Mouse (Mus musculus): ENCODE data around the gene Muc2.

The Muc2 gene

DNA sequence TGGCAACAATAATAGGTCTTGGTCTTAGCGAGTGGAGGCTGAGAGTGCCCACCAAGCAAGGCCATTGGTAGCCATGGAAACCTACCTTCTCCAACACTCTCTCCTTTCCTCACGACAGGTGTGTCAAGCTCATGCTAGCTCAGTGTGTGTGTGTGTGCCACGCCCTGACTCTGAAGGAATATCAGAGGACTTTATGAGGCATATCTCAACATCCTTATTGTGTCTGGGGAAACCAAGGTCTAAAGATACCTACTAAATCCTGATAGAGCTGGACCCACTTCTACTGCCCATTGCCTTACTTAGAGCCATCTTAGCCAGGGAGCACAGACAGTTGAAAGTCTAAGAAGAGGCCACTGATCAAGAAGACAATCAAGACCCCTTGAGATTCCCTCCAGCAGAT lies 80.4 kb downstream of the Muc2 start:
- DNase-seq (ENCODE audit: low read depth) = no peak

DNA sequence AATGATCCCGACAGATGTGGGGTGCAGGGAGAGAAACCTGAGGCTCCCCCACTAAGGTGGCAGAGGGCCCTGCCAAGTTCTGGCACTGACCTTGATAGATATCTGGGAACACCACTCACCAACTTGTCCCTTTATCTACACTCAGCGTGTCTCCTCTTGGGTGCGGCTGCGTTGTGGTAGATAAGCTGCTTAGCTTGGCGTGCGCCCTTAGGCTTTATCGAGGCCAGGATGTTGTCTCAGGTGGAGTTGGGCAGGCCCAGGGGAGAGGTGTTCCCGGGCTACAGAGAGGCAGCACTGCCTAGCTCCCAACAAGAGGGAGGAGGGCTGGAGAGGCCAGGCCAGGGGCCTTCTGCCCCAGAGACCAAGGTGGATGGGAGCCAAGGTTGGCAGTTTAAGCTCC lies 80.8 kb downstream of the Muc2 start:
- DNase-seq (ENCODE audit: low read depth) = no peak

DNA sequence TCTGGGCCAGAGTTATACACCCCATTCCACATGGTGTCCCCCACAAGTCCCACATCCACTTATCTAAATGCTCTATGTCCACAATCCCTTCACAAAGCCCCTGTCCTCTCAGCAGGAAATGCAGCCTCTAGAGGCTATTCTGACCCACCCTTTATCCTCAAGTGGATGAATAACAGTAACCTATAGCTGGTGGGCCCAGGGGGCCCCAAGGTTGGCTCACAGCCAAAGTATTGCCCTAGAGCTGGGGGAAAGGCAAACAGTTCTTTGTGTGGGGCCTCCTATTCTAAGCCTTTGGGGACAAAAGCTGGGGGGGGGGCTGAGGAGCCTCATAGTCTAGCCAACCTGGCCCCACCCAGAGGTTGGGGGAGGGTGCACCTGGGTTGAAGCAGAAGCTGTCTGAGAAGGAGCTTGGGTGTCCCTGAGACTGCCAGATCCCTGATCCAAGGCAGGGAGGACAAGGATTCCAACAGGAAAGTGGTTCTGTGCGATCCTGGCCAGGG lies 82.0 kb downstream of the Muc2 start:
- DNase-seq (ENCODE audit: low read depth) = no peak

DNA sequence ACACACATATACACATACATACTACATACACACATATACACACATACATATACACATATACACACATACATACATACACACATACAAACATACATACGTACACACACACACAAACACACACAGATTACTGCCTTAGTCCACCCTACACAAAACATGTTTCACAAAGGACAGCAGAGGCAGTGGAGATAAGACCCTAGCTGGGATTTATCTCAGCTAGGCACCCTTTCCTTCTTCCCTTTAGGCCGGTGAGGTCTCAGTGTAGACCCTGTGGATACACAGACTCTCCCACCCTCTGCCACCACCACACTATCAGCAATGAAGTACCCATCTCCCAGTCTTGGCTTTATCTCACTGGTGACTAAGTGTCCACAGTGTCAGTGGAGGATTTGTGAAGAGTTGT lies 84.7 kb downstream of the Muc2 start:
- no peak for DNase-seq (ENCODE audit: low read depth)

DNA sequence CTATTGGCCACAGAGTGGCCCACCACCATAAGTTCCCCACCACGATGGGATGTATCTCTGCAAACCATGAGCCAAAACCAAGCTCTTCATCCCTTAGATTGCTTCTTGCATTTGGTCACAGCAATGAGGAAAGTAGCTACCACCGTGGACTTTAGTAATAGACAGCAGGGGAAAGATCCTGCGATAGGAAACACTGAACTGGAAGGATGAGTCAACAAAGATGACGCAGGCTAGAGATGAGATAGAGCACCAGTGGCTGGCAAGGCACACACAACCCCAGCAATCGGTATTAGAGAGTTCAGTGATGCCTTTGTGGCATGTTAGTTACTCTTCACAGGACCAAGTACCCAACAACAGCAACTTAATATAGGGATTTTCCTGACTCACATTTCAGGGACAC lies 86.1 kb downstream of the Muc2 start:
- DNase-seq (ENCODE audit: low read depth) = no peak

DNA sequence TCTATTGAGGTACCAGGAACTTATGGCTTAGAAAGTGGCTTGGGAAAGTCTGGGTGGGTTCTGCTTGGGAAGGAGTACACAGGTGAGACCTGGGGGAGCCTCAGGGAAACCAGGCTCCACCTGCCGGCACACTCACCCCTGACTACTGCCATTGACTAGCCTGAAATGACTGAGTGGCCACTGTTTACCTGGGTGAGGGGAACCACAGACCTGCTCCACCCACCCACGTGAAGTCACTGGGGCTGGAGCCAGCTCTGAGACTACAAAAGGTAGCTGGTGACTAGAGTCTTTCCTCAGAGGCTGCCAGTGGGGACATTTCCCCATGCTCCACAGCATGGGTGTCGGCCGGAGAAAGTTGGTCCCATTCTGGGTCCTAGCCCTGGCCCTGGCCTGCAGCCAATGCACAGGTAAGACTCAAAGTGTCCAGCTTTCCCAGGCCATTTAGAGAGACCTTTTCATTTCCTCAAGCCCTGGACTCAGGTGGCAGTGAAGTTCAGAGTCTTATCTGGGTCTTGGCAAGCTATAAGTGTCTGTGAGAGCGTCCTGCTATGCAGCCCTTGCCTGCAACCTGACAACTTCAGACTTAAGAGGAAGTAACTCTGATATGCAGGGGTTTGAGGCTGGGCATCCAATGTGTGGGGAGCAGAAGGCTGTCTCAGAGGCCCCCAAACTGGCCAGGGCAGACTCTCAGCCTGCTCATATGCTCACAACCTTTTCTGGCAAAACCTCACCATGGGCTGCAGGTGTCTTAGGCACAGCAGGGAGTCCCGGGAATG lies 98.7 kb downstream of the Muc2 start, which contains the start of gene Muc5ac:
Muc5ac (plus strand) TSS at position 296 of the 776 bp plus-strand sequence.
- no peak for DNase-seq (ENCODE audit: low read depth)

DNA sequence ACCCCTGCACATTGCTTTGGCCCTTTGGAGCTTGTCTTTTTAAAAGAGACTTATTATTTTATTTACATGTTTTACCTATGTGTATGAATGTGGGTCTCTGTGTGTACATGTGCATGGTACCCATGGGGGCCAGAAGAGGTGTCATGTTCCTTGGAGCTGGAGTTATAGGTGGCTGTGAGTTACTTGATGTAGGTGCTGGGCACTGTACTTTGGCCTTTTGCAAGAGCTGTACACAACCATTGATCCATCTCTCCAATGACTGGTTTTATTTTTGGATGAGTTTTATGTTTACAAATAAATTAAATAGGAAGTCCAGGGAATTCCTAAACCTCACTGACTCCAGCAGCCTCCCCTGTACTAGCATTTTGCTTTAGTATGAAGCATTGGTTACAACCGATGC lies 104.1 kb downstream of the Muc2 start:
- no peak for DNase-seq (ENCODE audit: low read depth)

DNA sequence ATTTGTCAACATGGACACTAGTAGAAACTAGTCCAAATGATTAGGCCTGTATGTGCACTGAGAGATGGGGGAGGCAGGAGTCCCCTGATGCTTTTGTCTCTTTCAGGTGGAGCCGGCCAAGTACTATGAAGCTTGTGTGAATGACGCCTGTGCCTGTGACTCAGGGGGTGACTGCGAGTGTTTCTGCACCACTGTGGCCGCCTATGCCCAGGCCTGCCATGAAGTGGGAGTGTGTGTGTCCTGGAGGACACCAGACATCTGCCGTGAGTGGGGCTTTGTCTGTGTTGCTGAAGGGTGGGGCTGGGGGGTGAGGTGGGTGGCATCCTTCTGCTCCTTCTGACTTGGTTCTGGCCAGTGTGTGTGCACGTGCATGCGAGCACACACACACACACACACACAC lies 113.1 kb downstream of the Muc2 start:
- no peak for DNase-seq (ENCODE audit: low read depth)

All from naive thymus-derived CD4-positive, alpha-beta T cell, adult 2 months (primary cell).